Mouse (Mus musculus): ENCODE measurements at regions not wholly inside any gene's neighbourhood (a gene's known extent, or its start where the extent isn't known, plus 50 kb on each side); places are given as distances from the start of the nearest gene placed in this dataset.

GRCm38 (mm10) chr10:24388229-24388628 lies 164.9 kb downstream of the Moxd1 start:
- H3K9me3 ChIP-seq (ENCODE audit: control insufficient read depth, low read length): no peaks in the 10 kb centered on the region
- H3K4me1 ChIP-seq (replicated peaks; ENCODE audit: control insufficient read depth, insufficient read depth, low read length): no peaks in the 10 kb centered on the region
- H3K27me3 ChIP-seq (ENCODE audit: control insufficient read depth, insufficient read depth, low read length): no peaks in the 10 kb centered on the region
- H3K36me3 ChIP-seq (ENCODE audit: control insufficient read depth, insufficient read depth, low read length): no peaks in the 10 kb centered on the region
- no peak overlapping the region for H3K9ac ChIP-seq (ENCODE audit: low read length)
- no peak overlapping the region for H3K4me3 ChIP-seq (ENCODE audit: low read depth, low read length)
- no peak for ATAC-seq (replicated peaks; ENCODE audit: low FRiP score)
- H3K27ac ChIP-seq (ENCODE audit: low read depth, low read length): no peak overlapping the region
- no peak for DNase-seq (ENCODE audit: low spot score)
- 70% methylated on average over 2 of the region's 2 CpGs for WGBS
- no peak overlapping the region for H3K4me2 ChIP-seq (ENCODE audit: low read depth, low read length, severe bottlenecking)

DNA sequence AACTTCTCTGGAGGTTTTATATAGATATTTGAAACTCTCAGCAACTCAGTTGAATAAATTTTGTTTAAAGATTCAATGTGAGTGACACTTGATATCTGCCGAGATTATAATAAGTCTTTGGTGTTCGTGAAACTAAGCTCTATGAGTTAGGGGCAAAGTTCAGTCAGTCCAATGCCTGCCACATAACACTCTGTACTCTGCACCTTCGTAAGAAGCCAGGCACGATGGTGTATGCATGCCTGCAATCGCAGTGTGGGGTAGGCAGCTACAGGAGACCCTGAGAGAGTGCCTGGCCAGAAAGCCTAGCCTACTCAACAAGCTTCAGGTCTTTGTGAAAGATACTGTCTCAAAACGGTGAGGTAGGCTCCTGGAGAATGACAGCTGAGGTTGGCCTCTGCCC lies 167.7 kb downstream of the Moxd1 start:
- Histone ChIP-seq H3K27me3 (ENCODE audit: control insufficient read depth, insufficient read depth, low read length) (no peaks in the 10 kb centered on the region), H3K36me3 (ENCODE audit: control insufficient read depth, insufficient read depth, low read length) (no peaks in the 10 kb centered on the region), H3K27ac (ENCODE audit: low read depth, low read length) (no peak overlapping the region), H3K4me2 (ENCODE audit: low read depth, low read length, severe bottlenecking) (no peak overlapping the region), H3K9me3 (ENCODE audit: control insufficient read depth, low read length) (no peaks in the 10 kb centered on the region), H3K4me1 (replicated peaks; ENCODE audit: control insufficient read depth, insufficient read depth, low read length) (no peaks in the 10 kb centered on the region), H3K4me3 (ENCODE audit: low read depth, low read length) (no peak overlapping the region), H3K9ac (ENCODE audit: low read length) (no peak overlapping the region)
- DNase-seq (ENCODE audit: low spot score) (no peak), ATAC-seq (replicated peaks; ENCODE audit: low FRiP score) (no peak)
- 86% methylated on average over 6 of the region's 6 CpGs for WGBS

DNA sequence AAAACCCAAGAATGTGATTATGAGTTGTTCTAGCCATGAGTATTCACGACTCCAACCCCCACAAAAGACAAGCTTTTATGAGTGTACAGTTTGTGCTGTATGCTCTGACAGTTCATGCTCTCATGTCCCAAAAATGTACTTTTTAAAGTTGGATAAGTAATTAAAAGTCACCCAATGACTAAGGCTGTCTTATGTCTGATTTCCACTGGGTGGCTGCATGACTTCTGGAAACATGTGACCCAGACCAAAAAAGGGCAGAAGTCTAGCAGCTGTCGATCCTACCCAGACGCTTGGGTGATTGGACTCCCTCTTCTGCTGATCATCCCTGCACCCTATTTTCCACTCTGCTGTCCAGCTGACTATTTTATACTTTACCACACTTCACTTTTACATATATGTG lies 168.7 kb downstream of the Moxd1 start:
- Histone ChIP-seq H3K36me3 (ENCODE audit: control insufficient read depth, insufficient read depth, low read length) (no peaks in the 10 kb centered on the region), H3K27ac (ENCODE audit: low read depth, low read length) (no peak overlapping the region), H3K4me2 (ENCODE audit: low read depth, low read length, severe bottlenecking) (no peak overlapping the region), H3K4me3 (ENCODE audit: low read depth, low read length) (no peak overlapping the region), H3K4me1 (replicated peaks; ENCODE audit: control insufficient read depth, insufficient read depth, low read length) (no peaks in the 10 kb centered on the region), H3K27me3 (ENCODE audit: control insufficient read depth, insufficient read depth, low read length) (no peaks in the 10 kb centered on the region), H3K9ac (ENCODE audit: low read length) (no peak overlapping the region), H3K9me3 (ENCODE audit: control insufficient read depth, low read length) (no peaks in the 10 kb centered on the region)
- WGBS: 91% methylated on average over 3 of the region's 3 CpGs
- DNase-seq (ENCODE audit: low spot score): no peak
- ATAC-seq (replicated peaks; ENCODE audit: low FRiP score): no peak

DNA sequence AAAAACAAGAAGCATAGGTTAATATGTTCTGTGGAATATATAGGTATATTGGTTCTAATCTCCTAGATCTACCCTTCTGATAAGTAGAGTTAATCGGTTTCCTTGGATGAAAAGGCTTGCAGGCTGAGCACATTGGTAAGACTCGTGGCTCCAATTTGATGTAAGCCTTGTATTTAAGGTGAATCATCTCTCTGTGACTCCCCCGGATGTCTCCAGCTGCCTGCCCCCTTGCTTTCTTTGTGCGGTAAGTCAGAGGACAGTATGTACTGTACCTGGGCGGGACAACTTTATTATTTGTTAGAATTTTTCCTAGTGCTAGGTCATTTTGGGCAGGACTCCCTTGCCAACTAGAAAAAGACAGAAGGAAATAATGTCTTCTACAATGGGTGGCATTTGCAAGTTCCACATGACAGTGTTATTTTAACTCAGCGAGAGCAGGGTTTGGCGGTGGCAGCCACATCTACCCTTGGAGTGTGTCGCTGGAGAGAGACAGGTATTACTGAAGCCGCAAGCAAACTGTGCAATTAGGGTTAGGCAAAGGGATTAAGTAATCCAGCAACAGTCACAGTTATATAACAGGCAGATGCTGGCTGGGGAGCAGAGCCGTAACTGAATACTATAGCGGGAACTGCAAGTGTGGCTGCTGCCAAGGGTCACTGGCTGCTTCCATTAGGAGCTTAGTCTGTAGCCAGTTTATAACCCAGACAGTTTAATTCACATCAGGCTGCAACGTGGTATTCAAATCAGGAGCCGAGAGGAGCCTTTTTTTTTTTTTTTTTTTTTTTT lies 172.9 kb downstream of the Moxd1 start:
- WGBS: 77% methylated on average over 13 of the region's 13 CpGs
- DNase-seq (ENCODE audit: low spot score): no peak
- H3K36me3 ChIP-seq (ENCODE audit: control insufficient read depth, insufficient read depth, low read length): no peaks in the 10 kb centered on the region

DNA sequence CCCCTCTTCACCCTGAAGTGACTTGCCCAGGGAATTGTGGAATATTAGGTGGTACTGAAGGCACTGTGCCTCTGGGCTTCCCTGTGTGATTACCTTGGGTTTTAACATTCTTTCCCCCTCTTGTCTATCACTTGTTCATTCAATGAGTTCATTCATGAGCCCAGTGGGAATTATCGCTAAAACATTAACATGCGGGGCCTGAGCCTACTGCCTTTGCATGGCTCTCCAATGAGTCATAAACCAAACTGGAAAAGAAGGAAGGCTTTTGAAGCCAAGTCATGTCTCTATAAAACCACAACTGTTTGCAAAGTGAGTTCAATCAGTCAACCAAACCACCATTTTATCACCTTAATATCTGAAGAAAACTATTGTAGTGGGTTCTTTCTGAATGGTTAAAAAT lies 173.8 kb downstream of the Moxd1 start:
- WGBS: 83% methylated on average over 2 of the region's 2 CpGs

More for the DNA sequence above, 172.9 kb downstream of the Moxd1 start:
- Histone ChIP-seq H3K9me3 (ENCODE audit: control insufficient read depth, low read length) (no peaks in the 10 kb centered on the region), H3K9ac (ENCODE audit: low read length) (no peak overlapping the region), H3K4me2 (ENCODE audit: low read depth, low read length, severe bottlenecking) (no peak overlapping the region), H3K27me3 (ENCODE audit: control insufficient read depth, insufficient read depth, low read length) (no peaks in the 10 kb centered on the region), H3K4me1 (replicated peaks; ENCODE audit: control insufficient read depth, insufficient read depth, low read length) (no peaks in the 10 kb centered on the region), H3K27ac (ENCODE audit: low read depth, low read length) (no peak overlapping the region), H3K4me3 (ENCODE audit: low read depth, low read length) (no peak overlapping the region)
- no peak for ATAC-seq (replicated peaks; ENCODE audit: low FRiP score)

DNA sequence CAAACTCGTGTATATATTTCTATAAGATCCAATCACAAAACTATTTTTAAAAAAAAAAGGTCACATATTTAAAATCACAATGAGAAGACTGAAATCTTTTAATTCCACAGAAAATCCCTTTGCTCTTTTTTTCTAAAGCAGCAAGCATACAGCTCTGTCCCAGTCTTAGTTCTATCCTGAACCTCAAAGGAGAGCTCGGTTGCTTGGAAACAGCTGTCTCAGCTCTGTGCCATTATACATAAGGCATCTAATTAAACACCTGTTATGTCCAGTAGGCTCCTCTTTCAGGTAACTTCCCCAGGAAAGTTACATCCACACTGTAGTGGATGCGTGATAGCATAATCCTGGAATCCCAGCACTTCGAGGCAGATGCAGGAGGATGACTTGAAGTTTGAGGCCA lies 181.5 kb downstream of the Moxd1 start:
- Histone ChIP-seq H3K9ac (ENCODE audit: low read length) (no peak overlapping the region), H3K27me3 (ENCODE audit: control insufficient read depth, insufficient read depth, low read length) (no peaks in the 10 kb centered on the region), H3K4me2 (ENCODE audit: low read depth, low read length, severe bottlenecking) (no peak overlapping the region), H3K36me3 (ENCODE audit: control insufficient read depth, insufficient read depth, low read length) (no peaks in the 10 kb centered on the region), H3K27ac (ENCODE audit: low read depth, low read length) (no peak overlapping the region), H3K4me3 (ENCODE audit: low read depth, low read length) (no peak overlapping the region), H3K4me1 (replicated peaks; ENCODE audit: control insufficient read depth, insufficient read depth, low read length) (peaks cover 6% of the 10 kb centered on the region; the same call in 1 of the 2 replicates), H3K9me3 (ENCODE audit: control insufficient read depth, low read length) (no peaks in the 10 kb centered on the region)
- 64% methylated on average over 4 of the region's 4 CpGs for whole genome bisulfite sequencing
- DNase-seq (ENCODE audit: low spot score) (no peak), ATAC-seq (replicated peaks; ENCODE audit: low FRiP score) (no peak)

More for the DNA sequence above, 173.8 kb downstream of the Moxd1 start:
- Histone ChIP-seq H3K4me2 (ENCODE audit: low read depth, low read length, severe bottlenecking) (no peak overlapping the region), H3K36me3 (ENCODE audit: control insufficient read depth, insufficient read depth, low read length) (no peaks in the 10 kb centered on the region), H3K9ac (ENCODE audit: low read length) (no peak overlapping the region), H3K9me3 (ENCODE audit: control insufficient read depth, low read length) (no peaks in the 10 kb centered on the region), H3K4me3 (ENCODE audit: low read depth, low read length) (no peak overlapping the region), H3K4me1 (replicated peaks; ENCODE audit: control insufficient read depth, insufficient read depth, low read length) (no peaks in the 10 kb centered on the region), H3K27me3 (ENCODE audit: control insufficient read depth, insufficient read depth, low read length) (no peaks in the 10 kb centered on the region), H3K27ac (ENCODE audit: low read depth, low read length) (no peak overlapping the region)
- DNase-seq (ENCODE audit: low spot score): no peak
- no peak for ATAC-seq (replicated peaks; ENCODE audit: low FRiP score)

DNA sequence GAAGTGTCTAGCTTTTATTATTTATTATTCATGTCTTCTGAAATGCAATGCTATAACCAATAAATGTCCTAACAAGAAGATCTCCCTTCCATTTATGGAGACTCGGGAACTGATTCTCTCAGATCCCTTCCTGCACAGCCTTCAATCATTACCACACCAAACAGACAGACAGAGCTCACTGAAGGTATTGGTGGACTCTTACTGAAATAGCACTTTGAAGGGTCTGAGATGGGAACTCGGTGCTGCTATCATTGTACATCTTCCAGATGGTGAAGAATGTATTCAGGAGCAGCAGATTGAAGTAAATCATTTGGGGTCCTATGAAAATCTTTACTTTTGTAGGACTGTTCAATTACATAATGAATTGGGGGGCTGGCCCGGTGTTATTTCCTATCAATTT lies 183.6 kb downstream of the Moxd1 start:
- H3K9ac ChIP-seq (ENCODE audit: low read length): no peak overlapping the region
- H3K9me3 ChIP-seq (ENCODE audit: control insufficient read depth, low read length): no peaks in the 10 kb centered on the region
- H3K27ac ChIP-seq (ENCODE audit: low read depth, low read length): no peak overlapping the region
- H3K4me1 ChIP-seq (replicated peaks; ENCODE audit: control insufficient read depth, insufficient read depth, low read length): peaks cover 6% of the 10 kb centered on the region; the same call in 1 of the 2 replicates
- ATAC-seq (replicated peaks; ENCODE audit: low FRiP score) (no peak), DNase-seq (ENCODE audit: low spot score) (no peak)
- H3K27me3 ChIP-seq (ENCODE audit: control insufficient read depth, insufficient read depth, low read length): no peaks in the 10 kb centered on the region
- no peaks in the 10 kb centered on the region for H3K36me3 ChIP-seq (ENCODE audit: control insufficient read depth, insufficient read depth, low read length)
- 49% methylated on average over 3 of the region's 3 CpGs for WGBS
- no peak overlapping the region for H3K4me2 ChIP-seq (ENCODE audit: low read depth, low read length, severe bottlenecking)
- H3K4me3 ChIP-seq (ENCODE audit: low read depth, low read length): no peak overlapping the region

DNA sequence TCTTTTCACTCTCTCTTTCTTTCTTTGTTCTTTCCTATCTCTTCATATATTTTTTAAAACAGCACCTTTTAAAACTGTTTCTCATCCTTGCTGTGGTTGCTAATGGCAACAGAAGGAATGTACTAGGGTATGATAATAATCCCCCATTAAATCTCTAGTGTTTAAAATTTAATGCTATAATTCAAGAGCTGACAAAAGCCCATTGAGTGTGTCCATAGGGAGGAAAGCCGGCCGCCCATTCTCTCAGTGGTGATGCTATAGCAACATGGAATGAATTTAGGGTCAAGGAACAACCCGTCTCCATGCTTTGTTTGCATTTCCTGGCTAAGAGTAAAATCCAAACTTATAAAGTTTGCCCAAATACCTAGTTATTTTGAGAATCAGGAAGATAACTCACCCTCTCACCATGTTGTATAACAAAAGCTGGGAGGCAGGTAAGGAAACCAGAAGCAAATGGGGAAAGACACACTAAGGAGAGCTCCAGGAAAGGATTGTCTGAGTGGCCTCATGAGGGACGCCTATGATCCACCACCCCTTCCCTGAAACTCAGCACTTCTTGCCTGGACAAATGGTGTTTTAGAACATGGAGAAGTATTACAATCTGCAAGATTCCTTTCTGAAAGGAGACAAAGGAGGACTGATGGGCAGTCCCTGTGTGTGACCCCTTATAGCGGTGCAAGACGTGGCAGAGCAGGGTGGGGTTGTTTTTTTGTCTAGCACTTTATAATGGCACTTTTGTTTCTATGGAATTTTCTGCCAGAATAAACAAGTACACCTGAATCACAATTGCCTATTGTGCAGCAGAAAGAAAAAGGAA lies 184.3 kb downstream of the Moxd1 start:
- Histone ChIP-seq H3K4me1 (replicated peaks; ENCODE audit: control insufficient read depth, insufficient read depth, low read length) (peaks cover 6% of the 10 kb centered on the region; the same call in 1 of the 2 replicates), H3K27ac (ENCODE audit: low read depth, low read length) (no peak overlapping the region), H3K27me3 (ENCODE audit: control insufficient read depth, insufficient read depth, low read length) (no peaks in the 10 kb centered on the region), H3K4me3 (ENCODE audit: low read depth, low read length) (no peak overlapping the region), H3K9ac (ENCODE audit: low read length) (no peak overlapping the region), H3K4me2 (ENCODE audit: low read depth, low read length, severe bottlenecking) (no peak overlapping the region), H3K36me3 (ENCODE audit: control insufficient read depth, insufficient read depth, low read length) (no peaks in the 10 kb centered on the region), H3K9me3 (ENCODE audit: control insufficient read depth, low read length) (no peaks in the 10 kb centered on the region)
- DNase-seq (ENCODE audit: low spot score): peak; percentile 64
- WGBS: 24% methylated on average over 6 of the region's 6 CpGs
- peak; percentile 65 for ATAC-seq (replicated peaks; ENCODE audit: low FRiP score)
